ENCODE assay signal across 8 mouse cellular contexts in genomic region chr9:21238004-21238732, GRCm38 (mm10). TPM values are rescaled to one million over a fixed set of nuclear protein-coding genes. Genes with fewer than 3 reads are reported as not detected.
DNase-seq lines count a peak whose midpoint lies in the region; ATAC-seq and TF ChIP-seq lines count a peak whose summit lies in the region.

No protein-coding gene starts in this region.

- no peaks in the 10 kb centered on the region for H3K9me3 ChIP-seq in embryonic facial prominence, embryonic 12.5 days
- H3K9me3 ChIP-seq in hindbrain, embryonic 11.5 days (ENCODE audit: control insufficient read depth, low read length), result no peaks in the 10 kb centered on the region
- H3K9me3 ChIP-seq in liver, embryonic 13.5 days (replicated peaks), result no peaks in the 10 kb centered on the region
- H3K9me3 ChIP-seq in stomach, postnatal 0 days (ENCODE audit: control insufficient read depth, low read length), result no peaks in the 10 kb centered on the region

- peak; percentile 2; the same call in 1 of the 2 replicates for ATAC-seq in embryonic facial prominence, embryonic 12.5 days (ENCODE audit: insufficient number of reproducible peaks, insufficient read depth, low FRiP score, low TSS enrichment)
- no peak for ATAC-seq in hindbrain, embryonic 11.5 days (ENCODE audit: low FRiP score)
- ATAC-seq in liver, embryonic 13.5 days (ENCODE audit: low read depth), result no peak
- ATAC-seq in stomach, postnatal 0 days (ENCODE audit: low FRiP score, low TSS enrichment), result no peak
- no peak for ATAC-seq in activated CD4-positive, CD25-positive, alpha-beta regulatory T cell, adult 4 months

- peak overlapping the region; percentile 69 for H3K4me3 ChIP-seq in thymus, adult 2 months (ENCODE audit: control insufficient read depth, insufficient read depth, low read length)
- H3K4me3 ChIP-seq in embryonic facial prominence, embryonic 12.5 days, result peak overlapping the region; percentile 61
- H3K4me3 ChIP-seq in hindbrain, embryonic 11.5 days (ENCODE audit: low read depth, low read length), result peak overlapping the region; percentile 91
- H3K4me3 ChIP-seq in liver, embryonic 13.5 days (replicated peaks), result peak overlapping the region; percentile 98
- H3K4me3 ChIP-seq in stomach, postnatal 0 days (ENCODE audit: low read depth, low read length), result peak overlapping the region; percentile 87

- H3K36me3 ChIP-seq in thymus, adult 2 months (ENCODE audit: control insufficient read depth, insufficient read depth, low read length), result no peaks in the 10 kb centered on the region
- peaks cover 27% of the 10 kb centered on the region for H3K36me3 ChIP-seq in embryonic facial prominence, embryonic 12.5 days
- 0 out of 2 replicates have a peak, but pooled peaks cover 2% of the 10 kb centered on the region for H3K36me3 ChIP-seq in hindbrain, embryonic 11.5 days (ENCODE audit: control insufficient read depth, insufficient read depth, low read length)
- peaks cover 41% of the 10 kb centered on the region for H3K36me3 ChIP-seq in liver, embryonic 13.5 days
- H3K36me3 ChIP-seq in stomach, postnatal 0 days (ENCODE audit: control insufficient read depth, insufficient read depth, low read length), result peaks cover 10% of the 10 kb centered on the region

- no peak for TF ChIP-seq EP300 in stomach, postnatal 0 days (optimal IDR thresholded peaks at IDR 0.05)

- WGBS in thymus, adult 2 months, result 1% methylated on average over 31 of the region's 31 CpGs
- WGBS in embryonic facial prominence, embryonic 12.5 days, result under 1% methylated on average over 31 of the region's 31 CpGs
- WGBS in hindbrain, embryonic 11.5 days, result 4% methylated on average over 21 of the region's 31 CpGs
- WGBS in liver, embryonic 13.5 days (ENCODE audit: insufficient replicate concordance), result under 1% methylated on average over 31 of the region's 31 CpGs
- 1% methylated on average over 19 of the region's 31 CpGs for WGBS in stomach, postnatal 0 days

- DNase-seq in thymus, adult 2 months, result no peak
- no peak for DNase-seq in thymus, postnatal 25 days
- peak; percentile 49 for DNase-seq in hindbrain, embryonic 11.5 days (ENCODE audit: low spot score)
- no peak for DNase-seq in liver, embryonic 13.5 days
- no peak for DNase-seq in stomach, postnatal 0 days (ENCODE audit: low spot score)
- DNase-seq in urinary bladder, adult 2 months (ENCODE audit: low spot score), result no peak

- TF ChIP-seq POLR2A in thymus, adult 2 months (IDR thresholded peaks at IDR 0.05; ENCODE audit: control insufficient read depth, extremely low read depth, insufficient read depth, low read length, poor library complexity), result no peak

- no peak for TF ChIP-seq CTCF in thymus, adult 2 months (IDR thresholded peaks at IDR 0.05; ENCODE audit: borderline replicate concordance, control insufficient read depth, extremely low read depth, insufficient read depth, low read length, poor library complexity)
- TF ChIP-seq CTCF in stomach, postnatal 0 days (IDR thresholded peaks at IDR 0.05; ENCODE audit: low read depth), result no peak

- peak overlapping the region; percentile 87 for H3K9ac ChIP-seq in embryonic facial prominence, embryonic 12.5 days
- H3K9ac ChIP-seq in hindbrain, embryonic 11.5 days (ENCODE audit: low read depth, low read length), result peak overlapping the region; percentile 98
- H3K9ac ChIP-seq in liver, embryonic 13.5 days, result peak overlapping the region; percentile 100
- H3K9ac ChIP-seq in stomach, postnatal 0 days (ENCODE audit: low read length), result peak overlapping the region; percentile 96

- no peaks in the 10 kb centered on the region for H3K27me3 ChIP-seq in thymus, adult 2 months (ENCODE audit: control insufficient read depth, insufficient read depth, low read length)
- H3K27me3 ChIP-seq in embryonic facial prominence, embryonic 12.5 days, result peaks cover 15% of the 10 kb centered on the region
- H3K27me3 ChIP-seq in hindbrain, embryonic 11.5 days (ENCODE audit: control insufficient read depth, insufficient read depth, low read length), result peaks cover 12% of the 10 kb centered on the region
- H3K27me3 ChIP-seq in liver, embryonic 13.5 days, result peaks cover 17% of the 10 kb centered on the region
- H3K27me3 ChIP-seq in stomach, postnatal 0 days (ENCODE audit: control insufficient read depth, insufficient read depth, low read length), result no peaks in the 10 kb centered on the region

- peak overlapping the region; percentile 62 for H3K27ac ChIP-seq in thymus, adult 2 months (ENCODE audit: control insufficient read depth, insufficient read depth, low read length)
- peak overlapping the region; percentile 80 for H3K27ac ChIP-seq in embryonic facial prominence, embryonic 12.5 days
- H3K27ac ChIP-seq in hindbrain, embryonic 11.5 days (ENCODE audit: low read depth, low read length), result peak overlapping the region; percentile 86
- H3K27ac ChIP-seq in liver, embryonic 13.5 days, result peak overlapping the region; percentile 97
- H3K27ac ChIP-seq in stomach, postnatal 0 days (replicated peaks), result peak overlapping the region; percentile 97

- H3K4me1 ChIP-seq in thymus, adult 2 months (replicated peaks; ENCODE audit: control insufficient read depth, insufficient read depth, low read length), result peaks cover 25% of the 10 kb centered on the region
- peaks cover 12% of the 10 kb centered on the region for H3K4me1 ChIP-seq in embryonic facial prominence, embryonic 12.5 days
- H3K4me1 ChIP-seq in hindbrain, embryonic 11.5 days (replicated peaks; ENCODE audit: control insufficient read depth, insufficient read depth, low read length), result peaks cover 7% of the 10 kb centered on the region
- H3K4me1 ChIP-seq in liver, embryonic 13.5 days (replicated peaks), result peaks cover 50% of the 10 kb centered on the region
- H3K4me1 ChIP-seq in stomach, postnatal 0 days (replicated peaks; ENCODE audit: control insufficient read depth, insufficient read depth), result peaks cover 9% of the 10 kb centered on the region

- H3K4me2 ChIP-seq in embryonic facial prominence, embryonic 12.5 days (replicated peaks), result peak overlapping the region; percentile 64
- H3K4me2 ChIP-seq in hindbrain, embryonic 11.5 days (replicated peaks; ENCODE audit: low read depth, low read length), result peak overlapping the region; percentile 68
- H3K4me2 ChIP-seq in liver, embryonic 13.5 days, result peak overlapping the region; percentile 94
- H3K4me2 ChIP-seq in stomach, postnatal 0 days (replicated peaks; ENCODE audit: low read depth), result peak overlapping the region; percentile 62

RNA-seq across cellular contexts. Expression of gene Keap1, which starts 1.0 kb away (rescaled TPM):
- polyA plus RNA-seq in thymus, adult 2 months (2012; rRNA removed), result 115 and 122 TPM in 2 replicates
- polyA plus RNA-seq in embryonic facial prominence, embryonic 12.5 days (2016; fragmentation: Nextera tagmentation; extraction: Ambion mirVana), result 61.3 and 68.7 TPM in 2 replicates
- polyA plus RNA-seq in hindbrain, embryonic 11.5 days (2014; fragmentation: Nextera tagmentation; extraction: Ambion mirVana), result 23.6 and 23.7 TPM in 2 replicates
- 31.9 TPM in 2 replicates for polyA plus RNA-seq in liver, embryonic 13.5 days (2015; fragmentation: Nextera tagmentation; extraction: Ambion mirVana)
- 37.2 and 40.8 TPM in 2 replicates for polyA plus RNA-seq in stomach, postnatal 0 days (2015; fragmentation: Nextera tagmentation; extraction: Ambion mirVana)
- polyA plus RNA-seq in activated CD4-positive, CD25-positive, alpha-beta regulatory T cell, adult 4 months (2017; shearing (Covaris generic)), result 10 to 100 TPM; 16.9 to 30.0 TPM
- 36.8 and 38.7 TPM in 2 replicates for polyA plus RNA-seq in urinary bladder, adult 2 months (2012; rRNA removed)

RNA-seq across cellular contexts. Expression of gene S1pr5, which starts 10.1 kb away (rescaled TPM):
- polyA plus RNA-seq in thymus, adult 2 months (2012; rRNA removed), result 0.70 and 0.78 TPM in 2 replicates
- 0.42 and 0.64 TPM in 2 replicates for polyA plus RNA-seq in embryonic facial prominence, embryonic 12.5 days (2016; fragmentation: Nextera tagmentation; extraction: Ambion mirVana)
- 0.59 and 0.73 TPM in 2 replicates for polyA plus RNA-seq in hindbrain, embryonic 11.5 days (2014; fragmentation: Nextera tagmentation; extraction: Ambion mirVana)
- 0.03 and 0.10 TPM in 2 replicates for polyA plus RNA-seq in liver, embryonic 13.5 days (2015; fragmentation: Nextera tagmentation; extraction: Ambion mirVana)
- polyA plus RNA-seq in stomach, postnatal 0 days (2015; fragmentation: Nextera tagmentation; extraction: Ambion mirVana), result 4.7 and 5.0 TPM in 2 replicates
- under 1 TPM in 1 of 2 experiments, not detected in 1; 0.34 TPM for polyA plus RNA-seq in activated CD4-positive, CD25-positive, alpha-beta regulatory T cell, adult 4 months (2017; shearing (Covaris generic))
- 0.32 and 0.47 TPM in 2 replicates for polyA plus RNA-seq in urinary bladder, adult 2 months (2012; rRNA removed)

RNA-seq across cellular contexts. Expression of gene Atg4d, which starts 26.9 kb away (rescaled TPM):
- 84.3 and 87.7 TPM in 2 replicates for polyA plus RNA-seq in thymus, adult 2 months (2012; rRNA removed)
- polyA plus RNA-seq in embryonic facial prominence, embryonic 12.5 days (2016; fragmentation: Nextera tagmentation; extraction: Ambion mirVana), result 33.6 and 33.9 TPM in 2 replicates
- 45.3 and 50.6 TPM in 2 replicates for polyA plus RNA-seq in hindbrain, embryonic 11.5 days (2014; fragmentation: Nextera tagmentation; extraction: Ambion mirVana)
- polyA plus RNA-seq in liver, embryonic 13.5 days (2015; fragmentation: Nextera tagmentation; extraction: Ambion mirVana), result 85.5 and 86.2 TPM in 2 replicates
- polyA plus RNA-seq in stomach, postnatal 0 days (2015; fragmentation: Nextera tagmentation; extraction: Ambion mirVana), result 38.6 and 41.7 TPM in 2 replicates
- 10 to 100 TPM; 24.3 to 26.8 TPM for polyA plus RNA-seq in activated CD4-positive, CD25-positive, alpha-beta regulatory T cell, adult 4 months (2017; shearing (Covaris generic))
- polyA plus RNA-seq in urinary bladder, adult 2 months (2012; rRNA removed), result 23.6 and 27.3 TPM in 2 replicates

RNA-seq across cellular contexts. Expression of gene Kri1, which starts 49.6 kb away (rescaled TPM):
- 56.5 and 57.9 TPM in 2 replicates for polyA plus RNA-seq in thymus, adult 2 months (2012; rRNA removed)
- polyA plus RNA-seq in embryonic facial prominence, embryonic 12.5 days (2016; fragmentation: Nextera tagmentation; extraction: Ambion mirVana), result 16.8 and 17.9 TPM in 2 replicates
- polyA plus RNA-seq in hindbrain, embryonic 11.5 days (2014; fragmentation: Nextera tagmentation; extraction: Ambion mirVana), result 13.5 and 15.9 TPM in 2 replicates
- 9.9 and 10.3 TPM in 2 replicates for polyA plus RNA-seq in liver, embryonic 13.5 days (2015; fragmentation: Nextera tagmentation; extraction: Ambion mirVana)
- polyA plus RNA-seq in stomach, postnatal 0 days (2015; fragmentation: Nextera tagmentation; extraction: Ambion mirVana), result 6.7 and 7.9 TPM in 2 replicates
- 10 to 100 TPM; 20.8 to 26.1 TPM for polyA plus RNA-seq in activated CD4-positive, CD25-positive, alpha-beta regulatory T cell, adult 4 months (2017; shearing (Covaris generic))
- 31.0 and 31.8 TPM in 2 replicates for polyA plus RNA-seq in urinary bladder, adult 2 months (2012; rRNA removed)

RNA-seq across cellular contexts. Expression of gene Cdkn2d, which starts 53.0 kb away (rescaled TPM):
- 319 and 330 TPM in 2 replicates for polyA plus RNA-seq in thymus, adult 2 months (2012; rRNA removed)
- 51.7 and 52.5 TPM in 2 replicates for polyA plus RNA-seq in embryonic facial prominence, embryonic 12.5 days (2016; fragmentation: Nextera tagmentation; extraction: Ambion mirVana)
- 80.3 and 83.2 TPM in 2 replicates for polyA plus RNA-seq in hindbrain, embryonic 11.5 days (2014; fragmentation: Nextera tagmentation; extraction: Ambion mirVana)
- 104 and 105 TPM in 2 replicates for polyA plus RNA-seq in liver, embryonic 13.5 days (2015; fragmentation: Nextera tagmentation; extraction: Ambion mirVana)
- 23.1 and 28.0 TPM in 2 replicates for polyA plus RNA-seq in stomach, postnatal 0 days (2015; fragmentation: Nextera tagmentation; extraction: Ambion mirVana)
- 100 to 1,000 TPM; 142 to 158 TPM for polyA plus RNA-seq in activated CD4-positive, CD25-positive, alpha-beta regulatory T cell, adult 4 months (2017; shearing (Covaris generic))
- 17.9 and 18.2 TPM in 2 replicates for polyA plus RNA-seq in urinary bladder, adult 2 months (2012; rRNA removed)
